13 mouse cellular contexts compared by ENCODE assay signal in the genomic region with DNA sequence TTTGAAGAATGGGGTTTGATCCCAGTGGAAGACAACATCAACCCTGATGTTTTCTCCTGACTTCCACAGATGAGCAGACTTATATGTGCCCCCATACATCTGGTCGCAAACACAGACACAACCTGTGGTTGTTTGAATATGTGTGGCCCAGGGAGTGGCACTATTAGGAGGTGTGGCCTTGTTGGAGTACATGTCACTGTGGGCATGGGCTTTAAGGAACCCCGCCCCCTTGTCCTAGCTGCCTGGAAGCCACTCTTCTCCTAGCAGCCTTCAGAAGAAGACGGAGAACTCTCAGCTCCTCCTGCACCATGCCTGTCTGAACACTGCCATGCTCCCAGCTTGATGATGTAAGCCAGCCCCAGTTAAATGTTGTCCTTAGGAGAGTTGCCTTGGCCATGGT.
"Had no signal": no experiment of that assay in that cellular context is flagged by ENCODE, and none has a peak within 500 bp of the region (broad histone marks: within the 10 kb centered on the region; RNA-seq: fewer than 3 reads in every experiment).

No protein-coding gene starts in this region.

- H3K27ac ChIP-seq: kidney, postnatal 0 days; limb, embryonic 15.5 days; liver, embryonic 12.5 days; midbrain, embryonic 10.5 days; neural tube, embryonic 12.5 days had no signal

- DNase-seq: kidney, adult 9 months; kidney, postnatal 36 days; layer of hippocampus, adult 9-11 months; layer of hippocampus, postnatal 36 days; lung, postnatal 4 days; midbrain, embryonic 14.5 days; spleen, adult 18-20 months had no signal

- H3K9me3 ChIP-seq: limb, embryonic 15.5 days; liver, embryonic 12.5 days; midbrain, embryonic 10.5 days; neural tube, embryonic 12.5 days had no signal

- H3K4me1 ChIP-seq: limb, embryonic 15.5 days; liver, embryonic 12.5 days; midbrain, embryonic 10.5 days; neural tube, embryonic 12.5 days had no signal

- ATAC-seq: inflammation-experienced regulatory T-cells, adult 6 months; liver, embryonic 12.5 days had no signal

- H3K4me3 ChIP-seq: limb, embryonic 15.5 days; liver, embryonic 12.5 days; midbrain, embryonic 10.5 days; neural tube, embryonic 12.5 days had no signal

- H3K4me2 ChIP-seq: limb, embryonic 15.5 days; liver, embryonic 12.5 days; neural tube, embryonic 12.5 days had no signal

- H3K27me3 ChIP-seq: limb, embryonic 15.5 days; liver, embryonic 12.5 days; neural tube, embryonic 12.5 days had no signal

- H3K9ac ChIP-seq: limb, embryonic 15.5 days; liver, embryonic 12.5 days; neural tube, embryonic 12.5 days had no signal
